Mouse (Mus musculus): Measurements from ENCODE around the gene Prex1. TPM values are rescaled to one million over a fixed set of nuclear protein-coding genes. Genes with fewer than 3 reads are reported as not detected.

The Prex1 gene
- polyA plus RNA-seq, 1 experiment from 2014 or later, result 31.9 TPM

DNA sequence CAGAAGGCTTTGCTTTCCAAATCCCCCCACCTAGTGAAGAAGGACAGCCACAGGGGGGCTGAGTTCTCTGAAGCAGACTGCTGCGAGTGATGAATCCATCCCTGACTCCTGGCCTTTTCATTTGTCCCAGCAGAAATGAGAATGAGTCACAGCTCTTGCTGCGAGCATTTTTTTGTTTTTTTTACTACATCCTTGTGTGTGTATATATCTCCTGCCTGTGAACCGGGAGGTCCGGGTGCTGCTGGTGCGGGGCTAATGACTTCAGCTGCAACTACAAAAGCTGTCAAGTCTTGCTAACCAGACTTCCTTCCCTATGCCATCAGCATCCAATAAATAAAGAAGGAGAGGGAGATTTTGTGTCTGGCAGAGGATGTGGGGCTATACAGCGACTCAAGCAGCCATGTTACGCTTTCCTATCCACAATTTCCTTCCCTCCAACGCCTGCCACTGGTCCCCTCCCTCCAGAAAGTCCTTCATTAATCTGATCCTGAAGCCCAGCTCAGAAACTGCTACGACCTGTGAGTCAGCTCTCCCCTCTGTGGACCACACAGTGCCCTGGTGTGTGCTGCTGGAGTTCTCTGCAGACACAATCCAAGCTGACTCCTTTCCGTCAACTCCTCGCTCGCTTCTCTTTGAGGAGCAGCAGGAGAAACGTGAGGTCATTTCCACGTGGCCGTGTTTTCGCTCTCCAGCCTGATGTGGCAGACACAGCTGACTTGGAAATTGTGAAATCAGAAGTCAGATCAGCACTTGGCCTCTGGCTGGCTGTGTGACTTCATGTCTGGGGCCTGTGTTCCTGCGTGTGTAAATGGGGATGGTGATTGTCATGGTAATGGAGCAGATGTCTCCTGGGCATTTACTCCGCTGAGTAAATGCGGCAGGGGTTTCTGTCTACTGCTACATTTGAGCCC, 16.3 kb upstream of the Prex1 start:
- Histone ChIP-seq H3K4me1 (ENCODE audit: control insufficient read depth, insufficient read depth, low read length) (peaks cover 12% of the 10 kb centered on the region), H3K4me2 (ENCODE audit: low read depth) (peak overlapping the region; percentile 15; the same call in 1 of the 2 replicates), H3K9me3 (ENCODE audit: control insufficient read depth, low read length) (no peaks in the 10 kb centered on the region), H3K9ac (ENCODE audit: low read length) (peak overlapping the region; percentile 39), H3K27me3 (ENCODE audit: control insufficient read depth, insufficient read depth, low read length) (no peaks in the 10 kb centered on the region), H3K36me3 (ENCODE audit: control insufficient read depth, insufficient read depth, low read length) (no peaks in the 10 kb centered on the region), H3K4me3 (ENCODE audit: low read depth, low read length) (no peak overlapping the region), H3K27ac (ENCODE audit: low read depth, low read length) (peak overlapping the region; percentile 92)
- ATAC-seq (ENCODE audit: insufficient read depth, low FRiP score, low TSS enrichment), result peak; percentile 70
- WGBS, result 22% methylated on average over 19 of the region's 19 CpGs
- DNase-seq (ENCODE audit: low spot score), result peak; percentile 70

DNA sequence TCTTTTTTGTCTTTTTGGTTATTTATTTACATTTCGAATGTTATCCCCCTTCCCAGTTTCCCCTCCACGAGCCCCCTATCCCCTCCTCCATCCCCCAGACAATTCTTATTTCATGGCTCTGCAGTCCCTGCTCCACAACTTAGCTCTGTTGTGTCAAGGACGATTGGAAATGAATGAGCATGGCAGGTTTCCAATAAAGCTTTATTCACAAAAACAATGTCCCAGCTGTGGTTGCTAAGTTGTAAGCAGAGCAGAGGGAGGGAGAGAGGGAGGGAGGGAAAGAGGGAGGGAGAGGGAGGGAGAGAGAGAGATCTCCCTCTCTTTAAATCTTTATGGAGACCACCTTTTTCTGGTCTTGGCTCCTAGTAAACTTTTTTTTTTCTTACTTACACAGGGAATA, 15.4 kb upstream of the Prex1 start:
- no peaks in the 10 kb centered on the region for H3K36me3 ChIP-seq (ENCODE audit: control insufficient read depth, insufficient read depth, low read length)
- WGBS, result 43% methylated on average over 3 of the region's 3 CpGs
- DNase-seq (ENCODE audit: low spot score) (no peak), ATAC-seq (ENCODE audit: insufficient read depth, low FRiP score, low TSS enrichment) (no peak)
- H3K4me3 ChIP-seq (ENCODE audit: low read depth, low read length), result no peak overlapping the region
- no peaks in the 10 kb centered on the region for H3K27me3 ChIP-seq (ENCODE audit: control insufficient read depth, insufficient read depth, low read length)
- H3K9ac ChIP-seq (ENCODE audit: low read length), result no peak overlapping the region
- peaks cover 12% of the 10 kb centered on the region for H3K4me1 ChIP-seq (ENCODE audit: control insufficient read depth, insufficient read depth, low read length)
- no peaks in the 10 kb centered on the region for H3K9me3 ChIP-seq (ENCODE audit: control insufficient read depth, low read length)
- peak overlapping the region; percentile 92; the same call in 1 of the 2 replicates for H3K27ac ChIP-seq (ENCODE audit: low read depth, low read length)
- H3K4me2 ChIP-seq (ENCODE audit: low read depth), result no peak overlapping the region

- Histone ChIP-seq H3K27me3 (ENCODE audit: control insufficient read depth, insufficient read depth, low read length) (no peaks in the 10 kb centered on the region), H3K27ac (ENCODE audit: low read depth, low read length) (no peak overlapping the region), H3K4me2 (ENCODE audit: low read depth) (no peak overlapping the region), H3K9me3 (ENCODE audit: control insufficient read depth, low read length) (no peaks in the 10 kb centered on the region), H3K4me1 (ENCODE audit: control insufficient read depth, insufficient read depth, low read length) (peaks cover 12% of the 10 kb centered on the region), H3K4me3 (ENCODE audit: low read depth, low read length) (no peak overlapping the region), H3K36me3 (ENCODE audit: control insufficient read depth, insufficient read depth, low read length) (no peaks in the 10 kb centered on the region), H3K9ac (ENCODE audit: low read length) (no peak overlapping the region)
- 44% methylated on average over 3 of the region's 3 CpGs for WGBS
- no peak for DNase-seq (ENCODE audit: low spot score)
- ATAC-seq (ENCODE audit: insufficient read depth, low FRiP score, low TSS enrichment), result no peak
Observed at GRCm38 (mm10) chr2:166728261-166728680, 14.6 kb upstream of the Prex1 start.

GRCm38 (mm10) chr2:166727790-166728189, 14.2 kb upstream of the Prex1 start:
- H3K4me1 ChIP-seq (ENCODE audit: control insufficient read depth, insufficient read depth, low read length), result peaks cover 12% of the 10 kb centered on the region
- H3K4me3 ChIP-seq (ENCODE audit: low read depth, low read length), result no peak overlapping the region
- H3K9ac ChIP-seq (ENCODE audit: low read length), result no peak overlapping the region
- DNase-seq (ENCODE audit: low spot score), result no peak
- 76% methylated on average over 10 of the region's 10 CpGs for WGBS
- no peaks in the 10 kb centered on the region for H3K27me3 ChIP-seq (ENCODE audit: control insufficient read depth, insufficient read depth, low read length)
- H3K36me3 ChIP-seq (ENCODE audit: control insufficient read depth, insufficient read depth, low read length), result no peaks in the 10 kb centered on the region
- no peak for ATAC-seq (ENCODE audit: insufficient read depth, low FRiP score, low TSS enrichment)
- no peak overlapping the region for H3K4me2 ChIP-seq (ENCODE audit: low read depth)
- no peaks in the 10 kb centered on the region for H3K9me3 ChIP-seq (ENCODE audit: control insufficient read depth, low read length)
- no peak overlapping the region for H3K27ac ChIP-seq (ENCODE audit: low read depth, low read length)

- no peak overlapping the region for H3K9ac ChIP-seq (ENCODE audit: low read length)
- DNase-seq (ENCODE audit: low spot score) (no peak), ATAC-seq (ENCODE audit: insufficient read depth, low FRiP score, low TSS enrichment) (no peak)
- no peak overlapping the region for H3K4me2 ChIP-seq (ENCODE audit: low read depth)
- no peaks in the 10 kb centered on the region for H3K27me3 ChIP-seq (ENCODE audit: control insufficient read depth, insufficient read depth, low read length)
- H3K27ac ChIP-seq (ENCODE audit: low read depth, low read length), result no peak overlapping the region
- no peaks in the 10 kb centered on the region for H3K36me3 ChIP-seq (ENCODE audit: control insufficient read depth, insufficient read depth, low read length)
- 30% methylated on average over 6 of the region's 6 CpGs for WGBS
- peaks cover 12% of the 10 kb centered on the region for H3K4me1 ChIP-seq (ENCODE audit: control insufficient read depth, insufficient read depth, low read length)
- H3K4me3 ChIP-seq (ENCODE audit: low read depth, low read length), result no peak overlapping the region
- no peaks in the 10 kb centered on the region for H3K9me3 ChIP-seq (ENCODE audit: control insufficient read depth, low read length)
Observed at GRCm38 (mm10) chr2:166726891-166727290, 13.3 kb upstream of the Prex1 start.

GRCm38 (mm10) chr2:166720416-166720815, 6.8 kb upstream of the Prex1 start:
- ATAC-seq (ENCODE audit: insufficient read depth, low FRiP score, low TSS enrichment) (no peak), DNase-seq (ENCODE audit: low spot score) (no peak)
- H3K36me3 ChIP-seq (ENCODE audit: control insufficient read depth, insufficient read depth, low read length), result no peaks in the 10 kb centered on the region
- H3K27me3 ChIP-seq (ENCODE audit: control insufficient read depth, insufficient read depth, low read length), result no peaks in the 10 kb centered on the region
- H3K9me3 ChIP-seq (ENCODE audit: control insufficient read depth, low read length), result no peaks in the 10 kb centered on the region
- no peak overlapping the region for H3K4me3 ChIP-seq (ENCODE audit: low read depth, low read length)
- H3K4me1 ChIP-seq (ENCODE audit: control insufficient read depth, insufficient read depth, low read length), result no peaks in the 10 kb centered on the region
- no peak overlapping the region for H3K9ac ChIP-seq (ENCODE audit: low read length)
- no peak overlapping the region for H3K4me2 ChIP-seq (ENCODE audit: low read depth)
- H3K27ac ChIP-seq (ENCODE audit: low read depth, low read length), result no peak overlapping the region
- WGBS, result 81% methylated on average over 3 of the region's 3 CpGs

GRCm38 (mm10) chr2:166719930-166720305, 6.3 kb upstream of the Prex1 start:
- Histone ChIP-seq H3K27ac (ENCODE audit: low read depth, low read length) (no peak overlapping the region), H3K27me3 (ENCODE audit: control insufficient read depth, insufficient read depth, low read length) (no peaks in the 10 kb centered on the region), H3K9ac (ENCODE audit: low read length) (no peak overlapping the region), H3K4me2 (ENCODE audit: low read depth) (no peak overlapping the region), H3K4me3 (ENCODE audit: low read depth, low read length) (no peak overlapping the region), H3K4me1 (ENCODE audit: control insufficient read depth, insufficient read depth, low read length) (no peaks in the 10 kb centered on the region), H3K36me3 (ENCODE audit: control insufficient read depth, insufficient read depth, low read length) (no peaks in the 10 kb centered on the region), H3K9me3 (ENCODE audit: control insufficient read depth, low read length) (no peaks in the 10 kb centered on the region)
- ATAC-seq (ENCODE audit: insufficient read depth, low FRiP score, low TSS enrichment) (no peak), DNase-seq (ENCODE audit: low spot score) (no peak)
- WGBS, result 63% methylated on average over 2 of the region's 2 CpGs

- no peak overlapping the region for H3K4me3 ChIP-seq (ENCODE audit: low read depth, low read length)
- no peak overlapping the region for H3K4me2 ChIP-seq (ENCODE audit: low read depth)
- no peaks in the 10 kb centered on the region for H3K27me3 ChIP-seq (ENCODE audit: control insufficient read depth, insufficient read depth, low read length)
- H3K9ac ChIP-seq (ENCODE audit: low read length), result no peak overlapping the region
- ATAC-seq (ENCODE audit: insufficient read depth, low FRiP score, low TSS enrichment) (no peak), DNase-seq (ENCODE audit: low spot score) (no peak)
- H3K27ac ChIP-seq (ENCODE audit: low read depth, low read length), result no peak overlapping the region
- 0 out of 2 replicates have a peak, but pooled peaks cover under 1% of the 10 kb centered on the region for H3K4me1 ChIP-seq (ENCODE audit: control insufficient read depth, insufficient read depth, low read length)
- 96% methylated on average over 1 of the region's 1 CpGs for WGBS
- no peaks in the 10 kb centered on the region for H3K9me3 ChIP-seq (ENCODE audit: control insufficient read depth, low read length)
- no peaks in the 10 kb centered on the region for H3K36me3 ChIP-seq (ENCODE audit: control insufficient read depth, insufficient read depth, low read length)
Observed at GRCm38 (mm10) chr2:166719301-166719929, 5.8 kb upstream of the Prex1 start.

- ATAC-seq (ENCODE audit: insufficient read depth, low FRiP score, low TSS enrichment) (no peak), DNase-seq (ENCODE audit: low spot score) (no peak)
- Histone ChIP-seq H3K27ac (ENCODE audit: low read depth, low read length) (no peak overlapping the region), H3K4me2 (ENCODE audit: low read depth) (no peak overlapping the region), H3K4me3 (ENCODE audit: low read depth, low read length) (no peak overlapping the region), H3K27me3 (ENCODE audit: control insufficient read depth, insufficient read depth, low read length) (no peaks in the 10 kb centered on the region), H3K4me1 (ENCODE audit: control insufficient read depth, insufficient read depth, low read length) (peaks cover 22% of the 10 kb centered on the region), H3K9ac (ENCODE audit: low read length) (no peak overlapping the region), H3K36me3 (ENCODE audit: control insufficient read depth, insufficient read depth, low read length) (no peaks in the 10 kb centered on the region), H3K9me3 (ENCODE audit: control insufficient read depth, low read length) (no peaks in the 10 kb centered on the region)
- 57% methylated on average over 7 of the region's 7 CpGs for WGBS
Observed at GRCm38 (mm10) chr2:166716067-166716466, 2.4 kb upstream of the Prex1 start.
